Mouse (Mus musculus): Measurements from ENCODE around the gene Mrps15. TPM values are rescaled to one million over a fixed set of nuclear protein-coding genes. Genes with fewer than 3 reads are reported as not detected.

Mrps15 gene
- polyA plus RNA-seq, 1 experiment from 2014 or later, result 175 TPM

DNA sequence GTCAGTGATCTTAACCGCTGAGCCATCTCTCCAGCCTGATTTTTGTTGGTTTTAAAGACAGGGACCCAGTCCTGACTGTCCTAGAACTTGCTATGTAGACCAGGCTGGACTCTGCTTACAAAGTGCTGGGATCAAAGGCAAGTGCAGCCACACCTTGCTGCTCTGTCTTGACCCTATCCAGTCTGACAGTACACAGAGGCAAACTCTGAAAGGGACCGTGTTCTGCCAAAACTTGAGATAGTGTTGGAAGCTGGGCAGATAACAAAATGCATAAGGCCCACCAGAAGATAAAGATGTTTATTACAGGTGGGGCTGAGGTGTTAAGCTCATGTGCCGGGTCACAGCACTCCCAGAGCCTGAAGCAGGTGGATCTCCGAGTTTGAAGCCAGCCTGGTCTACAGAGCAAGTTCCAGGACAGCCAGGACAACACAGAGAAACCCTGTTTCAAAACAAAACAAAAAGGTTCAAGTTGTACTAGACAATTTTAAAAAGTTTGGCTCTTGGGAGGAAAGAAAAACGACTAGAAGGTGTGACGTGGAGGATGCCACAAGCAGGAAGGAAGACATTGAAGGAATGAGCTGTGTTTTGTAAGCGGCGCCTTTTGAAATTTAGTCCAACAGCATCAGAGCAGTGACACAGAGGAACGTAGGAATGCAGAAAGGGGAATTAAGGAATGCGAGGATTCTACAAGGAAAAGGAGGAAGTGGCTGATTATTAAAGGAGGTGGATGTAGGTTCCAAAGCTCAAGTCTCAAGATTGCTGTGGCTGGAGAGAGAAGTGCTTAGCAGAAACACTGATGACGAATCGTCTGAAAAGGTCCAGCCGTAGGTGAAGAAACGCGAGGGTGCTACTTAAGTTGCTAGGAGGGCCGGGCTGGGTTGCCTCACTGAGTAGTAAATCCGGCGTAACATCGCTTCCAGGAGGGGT is 10.7 kb downstream of the Mrps15 start:
- Histone ChIP-seq H3K36me3 (ENCODE audit: inconsistent target) (peaks cover 20% of the 10 kb centered on the region), H3K27ac (peak overlapping the region; percentile 30), H3K4me3 (ENCODE audit: inconsistent target) (peak overlapping the region; percentile 74), H3K79me2 (ENCODE audit: inconsistent target) (no peaks in the 10 kb centered on the region)
- WGBS (ENCODE audit: missing documents), result 13% methylated on average over 19 of the region's 19 CpGs

DNA sequence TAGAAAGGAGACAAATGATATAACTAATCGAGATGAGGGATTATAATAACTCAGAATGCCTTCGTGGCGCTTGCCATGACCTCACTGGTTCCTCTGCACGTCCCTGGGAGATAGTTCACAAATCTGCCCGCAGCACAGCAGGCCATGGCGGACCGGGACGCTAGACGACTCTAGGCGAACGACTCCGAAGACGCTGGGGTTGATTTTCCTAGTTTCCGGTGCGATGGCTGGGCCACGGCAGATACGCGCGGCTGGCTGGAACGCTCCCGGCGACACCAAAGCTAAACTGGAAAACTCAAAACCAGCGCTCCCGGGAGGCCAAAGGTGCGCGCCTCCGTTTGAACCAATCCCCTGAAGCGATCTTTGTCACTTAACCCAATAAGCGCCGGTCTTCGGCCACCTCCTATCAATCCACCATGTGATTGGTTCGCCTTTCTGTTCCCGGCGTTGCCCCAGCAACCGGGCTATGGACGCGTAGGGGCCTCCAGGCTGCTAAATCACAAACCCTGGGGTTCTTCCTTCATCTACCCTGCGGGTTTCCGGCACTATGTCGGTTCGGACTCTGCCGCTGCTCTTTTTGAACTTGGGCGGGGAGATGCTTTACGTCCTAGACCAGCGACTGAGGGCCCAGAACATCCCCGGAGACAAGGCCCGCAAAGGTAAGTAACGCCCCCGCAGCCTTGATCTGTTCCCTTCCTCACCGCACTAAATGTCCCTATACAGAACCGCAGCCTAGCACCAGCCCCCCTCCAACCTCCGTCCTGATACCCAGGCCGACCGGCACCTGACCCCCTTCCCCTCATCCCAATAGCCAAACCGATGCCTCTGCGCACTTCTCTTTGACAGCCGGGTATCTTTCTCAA is 11.6 kb downstream of the Mrps15 start, which contains the start of gene Oscp1:
TSS of gene Oscp1 (plus strand) at position 432 of the 863 bp plus-strand sequence.
- H3K4me3 ChIP-seq (ENCODE audit: inconsistent target), result peak within 1 kb of the TSS; percentile 74
- H3K27ac ChIP-seq, result peak within 1 kb of the TSS; percentile 30
- WGBS (ENCODE audit: missing documents), result 2% methylated on average over 54 of the region's 57 CpGs

GRCm38 (mm10) chr4:126058997-126059362 is 12.3 kb downstream of the Mrps15 start:
- 64% methylated on average over 9 of the region's 9 CpGs for WGBS (ENCODE audit: missing documents)
- Histone ChIP-seq H3K27ac (no peak overlapping the region), H3K36me3 (ENCODE audit: inconsistent target) (peaks cover 13% of the 10 kb centered on the region), H3K4me3 (ENCODE audit: inconsistent target) (peak overlapping the region; percentile 74), H3K79me2 (ENCODE audit: inconsistent target) (no peaks in the 10 kb centered on the region)

More for the DNA sequence above, 11.6 kb downstream of the Mrps15 start, which contains the start of gene Oscp1:
- H3K79me2 ChIP-seq (ENCODE audit: inconsistent target), result no peaks in the 10 kb centered on the region
- peaks cover 19% of the 10 kb centered on the region for H3K36me3 ChIP-seq (ENCODE audit: inconsistent target)

DNA sequence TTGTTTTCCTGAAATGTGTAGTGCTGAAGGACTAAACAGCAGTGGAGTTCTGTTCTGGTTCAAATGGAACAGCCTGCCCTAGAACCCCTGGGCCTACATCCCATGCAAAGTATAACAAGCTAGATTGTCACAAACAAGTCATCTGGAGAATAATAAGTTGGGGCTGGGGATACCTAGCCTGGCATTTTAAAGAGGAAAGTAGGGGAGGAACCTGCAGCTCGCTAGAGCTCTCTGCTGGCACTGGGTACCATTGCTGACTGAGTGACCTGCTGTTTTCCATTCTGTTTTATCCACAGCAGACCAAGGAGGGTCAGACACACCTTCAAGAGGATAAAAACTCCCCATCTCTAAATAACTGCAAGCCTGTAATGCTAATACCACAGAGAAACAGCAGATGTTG is 16.1 kb downstream of the Mrps15 start:
- WGBS (ENCODE audit: missing documents), result 54% methylated on average over 1 of the region's 1 CpGs
- Histone ChIP-seq H3K4me3 (ENCODE audit: inconsistent target) (no peak overlapping the region), H3K79me2 (ENCODE audit: inconsistent target) (no peaks in the 10 kb centered on the region), H3K27ac (no peak overlapping the region), H3K36me3 (ENCODE audit: inconsistent target) (no peaks in the 10 kb centered on the region)

- no peak overlapping the region for H3K4me3 ChIP-seq (ENCODE audit: inconsistent target)
- WGBS (ENCODE audit: missing documents), result 46% methylated on average over 7 of the region's 7 CpGs
- no peaks in the 10 kb centered on the region for H3K36me3 ChIP-seq (ENCODE audit: inconsistent target)
- H3K27ac ChIP-seq, result no peak overlapping the region
- no peaks in the 10 kb centered on the region for H3K79me2 ChIP-seq (ENCODE audit: inconsistent target)
Measured at GRCm38 (mm10) chr4:126065241-126065640, 18.5 kb downstream of the Mrps15 start.

DNA sequence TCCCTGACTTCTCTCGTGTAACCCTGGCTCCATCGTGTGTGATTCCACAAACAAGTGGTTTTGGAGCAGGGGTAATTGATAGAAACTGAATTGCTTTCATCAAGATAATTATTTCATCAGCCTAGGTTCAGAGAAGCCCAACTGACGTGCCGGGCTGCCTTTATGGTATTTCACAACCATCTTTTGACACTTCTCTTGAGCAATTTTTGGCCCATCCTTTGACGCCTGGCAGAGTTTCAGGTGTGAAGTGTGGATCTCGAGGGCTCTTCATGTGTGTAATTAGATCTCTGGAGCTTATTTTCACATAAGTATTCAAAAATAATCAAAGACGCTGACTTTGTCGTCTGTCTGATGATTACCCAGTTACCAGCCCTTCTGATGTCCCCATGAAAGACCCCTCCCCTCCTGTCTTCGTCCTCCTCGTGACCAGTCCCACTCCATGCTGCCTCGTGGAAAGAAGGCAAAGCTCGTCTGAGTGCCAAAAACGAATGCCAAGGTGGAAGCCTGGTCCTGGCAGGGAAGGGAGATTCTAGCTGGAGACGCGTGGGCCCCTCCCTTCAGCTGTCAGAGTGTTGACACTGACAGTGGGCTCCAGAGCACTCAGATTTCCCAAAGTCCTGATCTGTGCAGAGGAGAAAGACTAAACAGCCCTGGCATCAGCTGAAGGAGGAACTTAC is 20.8 kb downstream of the Mrps15 start:
- 68% methylated on average over 15 of the region's 15 CpGs for WGBS (ENCODE audit: missing documents)
- Histone ChIP-seq H3K36me3 (ENCODE audit: inconsistent target) (no peaks in the 10 kb centered on the region), H3K4me3 (ENCODE audit: inconsistent target) (no peak overlapping the region), H3K27ac (no peak overlapping the region), H3K79me2 (ENCODE audit: inconsistent target) (no peaks in the 10 kb centered on the region)

DNA sequence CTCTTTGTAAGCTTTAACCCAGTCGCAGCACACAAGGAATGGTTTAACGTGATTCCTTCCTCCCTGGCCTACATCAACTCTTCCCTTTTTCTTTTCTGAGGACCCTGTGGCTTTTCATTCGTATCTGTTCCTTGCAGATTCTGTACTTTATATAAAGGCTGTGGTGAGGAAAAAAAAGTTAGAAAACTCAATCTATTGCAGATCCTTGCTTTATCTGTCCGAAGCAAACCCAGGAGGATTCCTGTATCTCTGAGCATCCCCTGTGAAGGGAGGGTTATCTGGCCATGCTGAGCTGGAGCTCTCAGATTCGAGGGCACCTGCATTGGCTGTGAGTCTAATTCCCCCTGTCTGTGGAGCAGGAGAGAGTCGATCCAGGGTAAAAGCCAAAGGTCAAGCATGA is 22.1 kb downstream of the Mrps15 start:
- H3K36me3 ChIP-seq (ENCODE audit: inconsistent target), result no peaks in the 10 kb centered on the region
- no peak overlapping the region for H3K4me3 ChIP-seq (ENCODE audit: inconsistent target)
- WGBS (ENCODE audit: missing documents), result 77% methylated on average over 6 of the region's 6 CpGs
- H3K79me2 ChIP-seq (ENCODE audit: inconsistent target), result no peaks in the 10 kb centered on the region
- H3K27ac ChIP-seq, result no peak overlapping the region

DNA sequence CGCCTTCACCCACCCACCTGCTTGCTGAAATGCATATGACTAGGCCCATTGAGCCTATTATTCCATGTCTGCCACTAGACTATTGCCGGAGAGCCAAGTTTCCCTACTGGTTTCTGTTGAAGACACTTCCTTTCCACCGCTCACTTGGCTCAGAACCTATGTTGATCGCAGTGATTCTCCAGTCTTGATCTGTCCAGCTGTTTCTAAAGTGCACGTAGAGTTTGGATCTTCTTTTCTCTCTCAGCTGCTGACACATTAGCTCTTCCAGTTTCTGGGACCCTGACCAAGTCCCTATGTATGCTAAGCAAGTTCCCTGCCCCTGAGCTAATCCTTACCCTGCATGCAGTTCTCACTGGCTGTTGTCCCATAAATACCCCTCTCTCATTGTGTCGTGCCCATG is 31.1 kb downstream of the Mrps15 start:
- 91% methylated on average over 6 of the region's 6 CpGs for WGBS (ENCODE audit: missing documents)
- no peak overlapping the region for H3K27ac ChIP-seq
- H3K79me2 ChIP-seq (ENCODE audit: inconsistent target), result no peaks in the 10 kb centered on the region
- no peaks in the 10 kb centered on the region for H3K36me3 ChIP-seq (ENCODE audit: inconsistent target)
- no peak overlapping the region for H3K4me3 ChIP-seq (ENCODE audit: inconsistent target)

DNA sequence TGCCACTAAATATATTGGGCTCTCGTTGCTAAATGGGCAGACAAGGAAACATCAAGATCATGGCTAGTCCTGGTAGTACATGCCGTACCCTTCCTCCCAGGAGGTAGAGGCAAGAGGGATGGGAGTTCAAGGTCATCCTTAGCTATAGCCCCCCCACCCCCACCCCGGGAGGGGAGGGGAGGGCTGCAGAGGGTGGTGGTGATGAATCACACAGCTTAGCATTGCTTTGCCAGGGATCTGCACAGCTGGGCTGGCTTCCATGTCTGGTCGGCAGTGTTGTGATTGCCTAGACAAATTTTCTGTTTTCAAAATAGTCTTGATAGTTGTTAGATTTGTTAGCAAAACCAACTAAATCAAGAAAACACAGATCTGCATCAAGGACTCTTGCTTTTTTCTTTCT is 32.5 kb downstream of the Mrps15 start:
- 88% methylated on average over 4 of the region's 4 CpGs for WGBS (ENCODE audit: missing documents)
- no peak overlapping the region for H3K4me3 ChIP-seq (ENCODE audit: inconsistent target)

DNA sequence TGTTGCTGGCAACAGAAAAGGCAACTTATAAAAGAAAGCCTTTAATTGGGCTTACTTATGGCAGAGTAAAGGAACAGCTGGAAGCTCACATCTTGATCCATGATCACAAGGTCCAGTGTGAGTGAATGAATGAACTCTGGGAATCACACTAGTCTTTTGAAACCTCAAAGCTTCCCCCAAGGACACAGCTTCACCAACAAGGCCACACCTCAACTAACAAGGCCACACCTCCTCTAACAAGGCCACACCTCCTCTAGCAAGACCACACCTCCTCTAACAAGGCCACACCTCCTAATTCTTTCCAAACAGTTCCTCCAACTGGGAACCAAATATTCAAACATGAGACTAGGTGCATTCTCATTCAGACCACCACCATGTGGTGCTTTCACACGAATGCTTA is 34.9 kb downstream of the Mrps15 start:
- Histone ChIP-seq H3K27ac (no peak overlapping the region), H3K4me3 (ENCODE audit: inconsistent target) (no peak overlapping the region), H3K36me3 (ENCODE audit: inconsistent target) (no peaks in the 10 kb centered on the region), H3K79me2 (ENCODE audit: inconsistent target) (no peaks in the 10 kb centered on the region)
- WGBS (ENCODE audit: missing documents), result 87% methylated on average over 1 of the region's 1 CpGs

More for the DNA sequence above, 32.5 kb downstream of the Mrps15 start:
- H3K36me3 ChIP-seq (ENCODE audit: inconsistent target), result no peaks in the 10 kb centered on the region
- H3K79me2 ChIP-seq (ENCODE audit: inconsistent target), result no peaks in the 10 kb centered on the region
- H3K27ac ChIP-seq, result no peak overlapping the region

DNA sequence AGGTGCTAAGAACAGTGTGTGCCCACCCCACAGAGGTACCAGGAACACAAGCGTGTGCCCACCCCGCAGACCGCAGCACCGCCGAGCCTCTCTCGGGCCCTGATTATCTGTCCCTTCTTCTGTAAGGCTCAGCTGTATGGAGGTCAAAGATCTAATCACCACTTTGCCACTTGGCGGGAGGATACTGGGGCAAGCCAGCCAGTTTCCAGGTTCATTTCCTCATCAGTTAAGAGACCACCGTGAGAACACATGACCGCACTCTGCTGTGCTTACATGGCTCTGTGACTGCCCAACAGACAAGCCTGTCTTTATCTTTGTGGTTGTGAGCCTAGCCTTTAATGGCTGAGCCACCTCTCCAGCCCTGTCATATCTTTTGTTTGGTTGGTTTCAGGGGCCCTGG is 36.3 kb downstream of the Mrps15 start:
- Histone ChIP-seq H3K79me2 (ENCODE audit: inconsistent target) (no peaks in the 10 kb centered on the region), H3K4me3 (ENCODE audit: inconsistent target) (no peak overlapping the region), H3K36me3 (ENCODE audit: inconsistent target) (no peaks in the 10 kb centered on the region), H3K27ac (no peak overlapping the region)
- 90% methylated on average over 8 of the region's 9 CpGs for WGBS (ENCODE audit: missing documents)

DNA sequence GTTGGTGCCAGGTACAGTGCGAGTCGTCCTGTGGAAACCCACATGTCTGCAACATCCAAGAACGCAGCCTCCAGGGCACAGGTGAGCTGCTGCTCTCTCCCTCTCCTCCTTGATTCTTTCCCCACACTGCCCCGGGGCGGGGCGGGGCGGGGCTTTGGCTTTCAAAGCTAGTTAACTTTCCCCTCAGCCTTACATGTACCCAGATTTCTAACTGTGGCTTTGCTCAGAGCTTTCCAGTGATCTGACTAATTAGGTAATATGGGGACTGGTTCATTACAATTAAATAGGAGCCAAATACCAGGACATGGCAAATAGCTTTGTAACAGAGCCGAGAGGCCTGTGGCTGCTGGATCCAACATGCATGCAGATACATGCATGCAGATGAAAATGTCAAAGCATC is 37.7 kb downstream of the Mrps15 start:
- Histone ChIP-seq H3K36me3 (ENCODE audit: inconsistent target) (no peaks in the 10 kb centered on the region), H3K27ac (no peak overlapping the region), H3K4me3 (ENCODE audit: inconsistent target) (no peak overlapping the region), H3K79me2 (ENCODE audit: inconsistent target) (no peaks in the 10 kb centered on the region)
- 82% methylated on average over 8 of the region's 8 CpGs for WGBS (ENCODE audit: missing documents)

GRCm38 (mm10) chr4:126085996-126086576 is 39.4 kb downstream of the Mrps15 start:
- Histone ChIP-seq H3K4me3 (ENCODE audit: inconsistent target) (no peak overlapping the region), H3K79me2 (ENCODE audit: inconsistent target) (no peaks in the 10 kb centered on the region), H3K27ac (peak overlapping the region; percentile 43), H3K36me3 (ENCODE audit: inconsistent target) (no peaks in the 10 kb centered on the region)
- 3% methylated on average over 7 of the region's 7 CpGs for WGBS (ENCODE audit: missing documents)

Data from macrophage (primary cell).